Mouse (Mus musculus) midbrain, embryonic 16.5 days (tissue): ENCODE data around the gene Nab2. TPM values are rescaled to one million over a fixed set of nuclear protein-coding genes. Genes with fewer than 3 reads are reported as not detected.
A peak's percentile ranks its signal among the peaks of the same experiment; 100 is the strongest.
"Not testable (repeated sequence)": the region's sequence is repeated elsewhere in the genome, so short reads cannot be mapped to it uniquely, and the experiment has no call there.

Experiments used
- ATAC-seq: fragments of 200-750 bp; cut with Nextera tagmentation; 2 replicates; pipeline ENCODE4 v1.8.0; 2017; ENCODE audit warnings: moderate TSS enrichment
- H3K27ac ChIP-seq: fragments of 300-500 bp; sonication (generic); 2 replicates; pipeline ENCODE4 v1.5.1; 2014; ENCODE audit warnings: mild to moderate bottlenecking, low read length, mixed read lengths
- H3K27me3 ChIP-seq: fragments of 300-500 bp; sonication (generic); 2 replicates; pipeline ENCODE4 v1.6.1; 2014; ENCODE audit warnings: low read depth, low read length, mixed read lengths; ENCODE audit not compliant: control insufficient read depth, insufficient read depth
- H3K36me3 ChIP-seq: fragments of 300-500 bp; sonication (generic); 2 replicates; pipeline ENCODE4 v1.6.1; 2014; ENCODE audit warnings: mild to moderate bottlenecking, low read length, moderate library complexity, mixed read lengths; ENCODE audit not compliant: control insufficient read depth, insufficient read depth
- H3K4me1 ChIP-seq: fragments of 300-500 bp; sonication (generic); 2 replicates; pipeline ENCODE4 v1.6.1; 2014; ENCODE audit warnings: mild to moderate bottlenecking, low read length, mixed read lengths; ENCODE audit not compliant: control insufficient read depth, insufficient read depth
- H3K4me2 ChIP-seq: fragments of 300-500 bp; sonication (generic); 2 replicates; pipeline ENCODE4 v1.6.1; 2014; ENCODE audit warnings: mild to moderate bottlenecking, low read length, mixed read lengths
- H3K4me3 ChIP-seq: fragments of 300-500 bp; sonication (generic); 2 replicates; pipeline ENCODE4 v1.5.1; 2014; ENCODE audit warnings: low read depth, mild to moderate bottlenecking, low read length, moderate library complexity, mixed read lengths
- H3K9ac ChIP-seq: fragments of 300-500 bp; sonication (generic); 2 replicates; pipeline ENCODE4 v1.6.1; 2014; ENCODE audit warnings: low read depth, low read length, mixed read lengths
- H3K9me3 ChIP-seq: fragments of 300-500 bp; sonication (generic); replicated peaks from 2 replicates; pipeline ENCODE4 v1.6.1; 2014; ENCODE audit warnings: mild to moderate bottlenecking, low read length, mixed read lengths; ENCODE audit not compliant: control insufficient read depth, poor library complexity, severe bottlenecking
- WGBS: fragments of 180-500 bp; shearing (Covaris S2); extraction: QIAGEN DNeasy Blood & Tissue Kit; methylation state at CpG from one replicate; pipeline ENCODE4 v1.1.7; 2014; 5-methylcytosine and 5-hydroxymethylcytosine counted together
- polyA plus RNA-seq: library from polyadenylated mRNA; unstranded; fragments of >200 nt; fragmentation: Nextera tagmentation; extraction: Ambion mirVana; gene quantifications from 2 replicates; pipeline ENCODE4 v1.2.1, GENCODE M21; 2015

Gene Nab2
- polyA plus RNA-seq, 1 experiment from 2014 or later, result 2.1 TPM

DNA sequence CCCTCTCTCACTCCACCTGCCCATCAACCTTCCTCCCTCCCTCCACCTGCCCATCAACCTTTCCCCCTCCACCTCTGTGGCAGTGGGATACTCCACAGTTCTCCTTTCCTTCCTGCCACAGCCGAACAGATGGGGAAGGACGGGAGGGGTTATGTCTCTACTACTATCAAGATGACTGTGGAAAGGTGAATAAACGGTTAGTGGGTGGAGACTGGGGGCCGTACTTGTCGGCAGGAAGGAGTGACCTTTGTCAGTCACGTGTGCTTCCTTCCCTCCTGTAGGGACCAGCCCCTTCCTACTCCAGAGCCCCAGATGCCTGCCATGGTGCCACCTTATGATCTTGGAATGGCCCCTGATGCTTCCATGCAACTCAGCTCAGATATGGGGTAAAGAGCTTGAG lies 10.3 kb downstream of the Nab2 start:
- H3K9me3 ChIP-seq, result no peaks in the 10 kb centered on the region
- no peak overlapping the region for H3K4me3 ChIP-seq
- peaks cover 11% of the 10 kb centered on the region for H3K4me1 ChIP-seq
- 29% methylated on average over 6 of the region's 6 CpGs for WGBS
- no peak overlapping the region for H3K4me2 ChIP-seq
- H3K36me3 ChIP-seq, result no peaks in the 10 kb centered on the region
- no peak overlapping the region for H3K27ac ChIP-seq
- peaks cover 21% of the 10 kb centered on the region for H3K27me3 ChIP-seq
- no peak overlapping the region for H3K9ac ChIP-seq
- ATAC-seq, result no peak

DNA sequence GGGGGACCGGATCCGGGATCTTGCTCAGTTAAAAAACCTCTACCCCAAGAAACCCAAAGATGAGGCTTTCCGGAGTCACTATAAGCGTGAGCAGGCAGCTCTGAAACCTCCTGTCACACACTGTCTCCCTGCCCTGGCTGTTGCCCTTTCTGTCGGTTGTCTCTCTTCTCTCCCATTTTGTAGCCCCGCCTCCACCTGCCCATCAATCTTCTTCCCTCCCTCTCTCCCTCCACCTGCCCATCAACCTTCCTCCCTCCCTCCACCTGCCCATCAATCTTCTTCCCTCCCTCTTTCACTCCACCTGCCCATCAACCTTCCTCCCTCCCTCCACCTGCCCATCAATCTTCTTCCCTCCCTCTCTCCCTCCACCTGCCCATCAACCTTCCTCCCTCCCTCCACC lies 10.8 kb downstream of the Nab2 start:
- not testable (repeated sequence) for H3K27ac ChIP-seq, H3K36me3 ChIP-seq, H3K4me3 ChIP-seq, H3K4me2 ChIP-seq, ATAC-seq, H3K9ac ChIP-seq, H3K9me3 ChIP-seq
- Histone ChIP-seq H3K27me3 (peaks cover 16% of the 10 kb centered on the region), H3K4me1 (peaks cover 10% of the 10 kb centered on the region)
- WGBS, result 46% methylated on average over 6 of the region's 6 CpGs

GRCm38 (mm10) chr10:127654970-127655579 lies 13.3 kb downstream of the Nab2 start:
- Histone ChIP-seq H3K9ac (no peak overlapping the region), H3K9me3 (no peaks in the 10 kb centered on the region), H3K4me2 (no peak overlapping the region), H3K4me3 (no peak overlapping the region), H3K27ac (no peak overlapping the region), H3K27me3 (no peaks in the 10 kb centered on the region; the same call in 1 of the 2 replicates), H3K36me3 (no peaks in the 10 kb centered on the region), H3K4me1 (no peaks in the 10 kb centered on the region)
- WGBS, result 85% methylated on average over 16 of the region's 16 CpGs
- ATAC-seq, result no peak

GRCm38 (mm10) chr10:127652906-127653638 lies 15.3 kb downstream of the Nab2 start:
- Histone ChIP-seq H3K9me3 (no peaks in the 10 kb centered on the region), H3K36me3 (no peaks in the 10 kb centered on the region), H3K4me3 (0 out of 2 replicates have a peak overlapping the region, but pooled peaks have one; percentile 4), H3K4me1 (no peaks in the 10 kb centered on the region), H3K27me3 (no peaks in the 10 kb centered on the region), H3K9ac (no peak overlapping the region), H3K27ac (no peak overlapping the region), H3K4me2 (peak overlapping the region; percentile 28)
- WGBS, result 54% methylated on average over 21 of the region's 21 CpGs
- no peak for ATAC-seq

GRCm38 (mm10) chr10:127645791-127646190 lies 22.6 kb downstream of the Nab2 start:
- Histone ChIP-seq H3K9me3 (no peaks in the 10 kb centered on the region), H3K27ac (no peak overlapping the region), H3K4me2 (no peak overlapping the region), H3K4me3 (no peak overlapping the region), H3K36me3 (no peaks in the 10 kb centered on the region), H3K4me1 (peaks cover 5% of the 10 kb centered on the region; the same call in 1 of the 2 replicates), H3K9ac (no peak overlapping the region), H3K27me3 (peaks cover 25% of the 10 kb centered on the region)
- 21% methylated on average over 2 of the region's 2 CpGs for WGBS
- no peak for ATAC-seq

DNA sequence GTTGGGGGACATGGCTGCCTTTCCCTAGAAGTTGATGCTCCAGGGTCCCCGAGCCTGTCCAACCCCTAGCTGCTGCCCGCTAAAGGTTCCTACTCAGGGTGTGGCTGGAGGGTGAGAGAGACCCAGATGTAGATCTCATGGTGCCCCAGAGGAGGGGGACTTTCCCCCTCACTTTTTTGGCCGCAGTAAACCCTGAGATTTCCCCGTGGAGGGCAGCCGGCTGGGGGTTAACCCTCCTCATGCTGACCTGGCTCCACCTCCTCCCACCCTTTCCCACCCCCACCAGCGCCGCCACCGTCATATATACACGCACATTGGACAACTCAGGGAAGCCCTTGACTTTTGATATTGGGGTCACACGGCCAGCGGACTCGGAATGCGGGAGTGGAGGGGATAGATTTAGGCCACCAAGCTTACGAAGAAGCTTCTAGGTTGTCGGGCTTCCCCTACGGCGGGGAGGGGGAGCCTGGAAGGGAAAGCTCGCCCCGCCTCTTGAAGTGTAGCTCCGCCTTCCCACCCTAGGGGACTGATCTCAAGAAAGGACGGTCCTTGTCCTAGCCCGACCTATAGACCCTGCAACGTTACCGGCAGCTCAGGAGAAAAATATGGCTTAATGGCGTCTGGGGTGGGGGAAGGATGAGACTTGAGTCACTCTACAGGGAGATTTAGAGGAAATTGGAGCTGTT lies 24.7 kb downstream of the Nab2 start:
- H3K9ac ChIP-seq, result no peak overlapping the region
- H3K27me3 ChIP-seq, result peaks cover 25% of the 10 kb centered on the region
- no peak for ATAC-seq
- H3K4me3 ChIP-seq, result peak overlapping the region; percentile 18
- H3K4me2 ChIP-seq, result peak overlapping the region; percentile 52
- no peak overlapping the region for H3K27ac ChIP-seq
- no peaks in the 10 kb centered on the region for H3K9me3 ChIP-seq
- 2% methylated on average over 25 of the region's 25 CpGs for WGBS
- peaks cover 5% of the 10 kb centered on the region; the same call in 1 of the 2 replicates for H3K4me1 ChIP-seq
- H3K36me3 ChIP-seq, result no peaks in the 10 kb centered on the region

GRCm38 (mm10) chr10:127642772-127643552 lies 25.4 kb downstream of the Nab2 start, which contains the start of gene Stat6:
TSS of gene Stat6 (plus strand) at chr10:127642986.
- H3K27ac ChIP-seq, result peak within 1 kb of the TSS; percentile 48
- peaks cover 5% of the 10 kb centered on the region; the same call in 1 of the 2 replicates for H3K4me1 ChIP-seq

GRCm38 (mm10) chr10:127641861-127642771 lies 26.3 kb downstream of the Nab2 start:
- Histone ChIP-seq H3K27me3 (peaks cover 25% of the 10 kb centered on the region), H3K4me1 (peaks cover 5% of the 10 kb centered on the region; the same call in 1 of the 2 replicates), H3K4me3 (peak overlapping the region; percentile 18), H3K36me3 (no peaks in the 10 kb centered on the region), H3K9ac (no peak overlapping the region), H3K4me2 (peak overlapping the region; percentile 52), H3K9me3 (no peaks in the 10 kb centered on the region), H3K27ac (peak overlapping the region; percentile 44)
- peak; percentile 81 for ATAC-seq
- 6% methylated on average over 19 of the region's 19 CpGs for WGBS

More at GRCm38 (mm10) chr10:127642772-127643552, 25.4 kb downstream of the Nab2 start, which contains the start of gene Stat6:
- peaks cover 25% of the 10 kb centered on the region for H3K27me3 ChIP-seq
- peak; percentile 38; the same call in 1 of the 2 replicates for ATAC-seq
- no peaks in the 10 kb centered on the region for H3K36me3 ChIP-seq
- peak within 1 kb of the TSS; percentile 17; the same call in 1 of the 2 replicates for H3K9ac ChIP-seq
- WGBS, result 8% methylated on average over 36 of the region's 37 CpGs
- no peaks in the 10 kb centered on the region for H3K9me3 ChIP-seq
- peak within 1 kb of the TSS; percentile 52 for H3K4me2 ChIP-seq
- H3K4me3 ChIP-seq, result peak within 1 kb of the TSS; percentile 18
